Mouse (Mus musculus) kidney, postnatal 4 days (tissue): ENCODE data around the gene Ovch2.

ENCODE experiments used
- DNase-seq, 2 experiments: peaks; one replicate each; pipeline ENCODE4 v3.0.0; 2021; ENCODE audit warnings: mixed read lengths in 2 of 2

Gene Ovch2

DNA sequence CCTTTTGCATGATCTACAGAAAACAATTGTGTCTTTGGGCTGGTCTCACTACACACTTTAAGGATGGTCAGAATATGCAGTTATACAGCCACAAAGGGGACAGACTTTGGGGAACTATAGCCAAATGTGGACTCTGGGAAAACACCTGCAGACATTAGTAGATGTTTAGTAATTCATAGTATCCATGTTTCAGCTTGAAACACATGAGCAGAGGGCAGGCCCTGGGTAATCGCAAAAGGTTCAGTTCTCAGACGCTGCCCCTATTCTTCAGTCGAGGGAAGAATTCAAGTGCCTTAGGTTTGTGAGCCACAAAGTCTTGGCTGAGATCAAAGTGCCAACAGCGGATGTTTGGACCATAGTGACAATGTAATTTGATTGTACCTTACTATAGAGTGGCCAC is 56.6 kb downstream of the Ovch2 start:
- no peak for DNase-seq

GRCm38 (mm10) chr7:107742963-107743465 is 58.0 kb downstream of the Ovch2 start:
- DNase-seq = no peak

GRCm38 (mm10) chr7:107738726-107739125 is 62.3 kb downstream of the Ovch2 start:
- peak; percentile 58 to 62 for DNase-seq

- DNase-seq = no peak
These were observed 67.8 kb downstream of the Ovch2 start for GRCm38 (mm10) chr7:107733162-107733561.
